Mouse (Mus musculus): ENCODE measurements around the gene Cbx4. TPM values are rescaled to one million over a fixed set of nuclear protein-coding genes. Genes with fewer than 3 reads are reported as not detected.

Cbx4 gene
- polyA plus RNA-seq, 1 experiment: 0.46 TPM

DNA sequence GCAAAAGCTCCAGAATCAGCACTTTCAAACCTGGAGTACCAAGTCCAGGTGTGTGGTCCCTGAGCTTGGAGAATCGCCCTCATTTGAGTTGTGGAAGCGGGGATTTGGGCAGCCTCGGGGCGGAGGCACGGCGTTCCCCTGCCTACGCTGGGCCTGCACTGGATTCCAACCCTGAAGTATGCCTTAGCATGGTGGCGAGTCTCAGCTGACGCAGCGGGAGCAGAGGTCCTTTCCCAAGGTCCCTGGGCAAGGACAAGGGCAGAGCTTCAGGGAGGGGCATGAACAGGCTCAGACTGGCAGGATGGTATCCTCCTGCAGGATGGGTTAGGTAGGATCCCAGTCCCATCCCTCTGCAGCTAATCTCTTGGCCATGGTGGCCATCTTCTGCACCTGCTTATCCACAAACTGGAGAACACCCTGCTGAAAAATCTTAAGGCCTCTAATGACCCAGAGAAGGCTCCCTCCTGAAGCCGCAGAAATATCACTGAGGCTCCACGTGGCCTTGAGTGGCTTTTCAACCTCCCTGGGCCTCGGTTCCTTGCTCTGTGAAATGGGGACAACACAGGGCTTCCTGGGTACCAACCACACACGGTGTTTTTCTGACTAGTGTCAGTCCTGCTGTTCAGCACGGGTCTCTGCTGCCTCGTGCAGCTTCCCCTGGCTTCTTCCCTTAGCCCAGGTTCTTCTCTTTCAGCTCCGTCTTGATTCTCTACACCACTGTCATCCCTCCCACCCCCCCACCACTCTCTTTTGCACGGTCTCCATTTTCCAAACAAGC is 43.4 kb upstream of the Cbx4 start:
- Histone ChIP-seq H3K9ac (ENCODE audit: low read depth, poor library complexity, severe bottlenecking) (no peak overlapping the region), H3K4me3 (ENCODE audit: low read depth, low read length) (no peak overlapping the region), H3K36me3 (ENCODE audit: control insufficient read depth, insufficient read depth, low read length, poor library complexity, severe bottlenecking) (no peaks in the 10 kb centered on the region), H3K27ac (ENCODE audit: insufficient read depth, low read length) (no peak overlapping the region), H3K27me3 (ENCODE audit: control insufficient read depth, insufficient read depth, low read length, poor library complexity, severe bottlenecking) (no peaks in the 10 kb centered on the region), H3K9me3 (replicated peaks; ENCODE audit: control insufficient read depth, insufficient read depth, low read length, poor library complexity, severe bottlenecking) (no peaks in the 10 kb centered on the region), H3K4me1 (ENCODE audit: control insufficient read depth, insufficient read depth, low read length) (no peaks in the 10 kb centered on the region)
- TF ChIP-seq CTCF (IDR thresholded peaks at IDR 0.05; ENCODE audit: low read depth, low read length): no peak
- no peak for TF ChIP-seq POLR2A (IDR thresholded peaks at IDR 0.05; ENCODE audit: insufficient read depth, low read length)
- TF ChIP-seq EP300 (IDR thresholded peaks at IDR 0.05; ENCODE audit: insufficient read depth, low read depth, low read length): no peak

DNA sequence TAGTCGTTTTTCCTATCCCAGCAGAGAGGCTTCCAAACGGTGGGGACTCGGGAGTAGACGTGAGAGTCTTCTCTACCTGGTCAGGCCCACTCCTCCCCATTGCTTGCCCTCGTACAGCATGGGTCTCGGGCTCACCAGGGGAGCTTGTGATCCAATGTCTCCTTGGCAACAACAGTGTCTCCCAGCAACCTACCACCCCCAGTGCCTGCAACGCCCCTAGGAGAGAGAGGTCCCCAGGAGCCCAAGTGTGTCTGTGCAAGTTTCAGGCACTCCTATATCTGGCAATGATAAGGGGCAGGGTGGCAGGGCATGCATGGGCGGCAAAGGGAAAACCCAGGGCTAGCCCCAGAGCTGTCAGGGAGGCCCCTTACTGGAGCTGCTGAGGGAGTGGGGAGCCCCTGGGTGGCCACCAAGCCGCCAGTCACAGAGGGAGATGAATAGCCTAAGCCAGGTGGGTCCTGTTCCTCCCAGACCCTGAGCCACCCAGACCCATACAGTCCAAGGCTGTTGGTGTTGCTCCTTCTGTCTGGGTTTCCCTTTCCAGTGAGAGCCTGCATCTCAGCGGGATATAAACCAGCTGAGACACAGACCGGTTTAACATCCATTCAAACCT is 42.8 kb upstream of the Cbx4 start:
- Histone ChIP-seq H3K27ac (ENCODE audit: insufficient read depth, low read length) (no peak overlapping the region), H3K4me3 (ENCODE audit: low read depth, low read length) (no peak overlapping the region), H3K9ac (ENCODE audit: low read depth, poor library complexity, severe bottlenecking) (no peak overlapping the region), H3K27me3 (ENCODE audit: control insufficient read depth, insufficient read depth, low read length, poor library complexity, severe bottlenecking) (no peaks in the 10 kb centered on the region), H3K9me3 (replicated peaks; ENCODE audit: control insufficient read depth, insufficient read depth, low read length, poor library complexity, severe bottlenecking) (no peaks in the 10 kb centered on the region), H3K36me3 (ENCODE audit: control insufficient read depth, insufficient read depth, low read length, poor library complexity, severe bottlenecking) (no peaks in the 10 kb centered on the region), H3K4me1 (ENCODE audit: control insufficient read depth, insufficient read depth, low read length) (no peaks in the 10 kb centered on the region)
- TF ChIP-seq POLR2A (IDR thresholded peaks at IDR 0.05; ENCODE audit: insufficient read depth, low read length) (no peak), CTCF (IDR thresholded peaks at IDR 0.05; ENCODE audit: low read depth, low read length) (no peak), EP300 (IDR thresholded peaks at IDR 0.05; ENCODE audit: insufficient read depth, low read depth, low read length) (no peak)

DNA sequence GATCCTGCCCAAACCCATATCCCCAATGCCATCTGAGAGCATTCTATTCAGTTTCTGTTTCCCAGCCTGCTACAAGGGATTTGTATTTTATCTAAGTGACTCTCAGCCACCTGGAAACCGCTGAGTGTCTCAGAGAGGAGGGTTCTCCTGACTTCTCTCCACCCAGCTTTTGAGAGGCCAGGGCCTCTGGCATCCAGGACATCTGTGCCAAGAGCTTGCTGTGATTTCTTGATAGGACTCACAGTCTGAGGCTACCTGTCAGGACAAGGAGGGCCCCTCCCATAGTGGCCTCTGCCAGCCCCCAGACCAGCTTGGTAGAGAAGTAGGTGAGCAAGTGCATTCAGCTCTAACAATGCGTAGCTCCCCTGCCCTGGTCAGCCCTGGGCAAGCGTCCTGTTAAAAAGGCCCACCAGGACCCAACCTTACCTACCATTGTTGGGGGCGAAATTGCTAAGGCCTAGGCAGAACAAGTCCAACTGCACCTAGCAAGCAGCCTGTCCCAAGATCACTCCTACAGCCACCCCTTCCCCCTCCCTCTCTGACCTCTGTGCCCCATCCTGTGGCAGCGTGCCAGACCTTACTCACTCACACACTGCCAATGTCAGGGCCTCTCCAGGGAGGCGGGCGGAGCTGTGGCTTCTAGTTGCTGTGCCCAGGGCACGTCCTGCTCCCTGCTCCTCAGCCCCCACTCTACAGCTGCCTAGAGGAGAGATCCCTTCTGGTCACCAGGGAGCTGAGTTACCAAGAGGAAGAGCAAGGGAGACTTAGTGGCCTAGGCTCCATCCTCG is 41.9 kb upstream of the Cbx4 start:
- Histone ChIP-seq H3K4me1 (ENCODE audit: control insufficient read depth, insufficient read depth, low read length) (no peaks in the 10 kb centered on the region), H3K36me3 (ENCODE audit: control insufficient read depth, insufficient read depth, low read length, poor library complexity, severe bottlenecking) (no peaks in the 10 kb centered on the region), H3K27me3 (ENCODE audit: control insufficient read depth, insufficient read depth, low read length, poor library complexity, severe bottlenecking) (no peaks in the 10 kb centered on the region), H3K27ac (ENCODE audit: insufficient read depth, low read length) (no peak overlapping the region), H3K9ac (ENCODE audit: low read depth, poor library complexity, severe bottlenecking) (no peak overlapping the region), H3K4me3 (ENCODE audit: low read depth, low read length) (no peak overlapping the region), H3K9me3 (replicated peaks; ENCODE audit: control insufficient read depth, insufficient read depth, low read length, poor library complexity, severe bottlenecking) (no peaks in the 10 kb centered on the region)
- no peak for TF ChIP-seq EP300 (IDR thresholded peaks at IDR 0.05; ENCODE audit: insufficient read depth, low read depth, low read length)
- no peak for TF ChIP-seq CTCF (IDR thresholded peaks at IDR 0.05; ENCODE audit: low read depth, low read length)
- no peak for TF ChIP-seq POLR2A (IDR thresholded peaks at IDR 0.05; ENCODE audit: insufficient read depth, low read length)

GRCm38 (mm10) chr11:119127147-119127546 is 41.1 kb upstream of the Cbx4 start:
- Histone ChIP-seq H3K9me3 (replicated peaks; ENCODE audit: control insufficient read depth, insufficient read depth, low read length, poor library complexity, severe bottlenecking) (no peaks in the 10 kb centered on the region), H3K27ac (ENCODE audit: insufficient read depth, low read length) (no peak overlapping the region), H3K9ac (ENCODE audit: low read depth, poor library complexity, severe bottlenecking) (no peak overlapping the region), H3K27me3 (ENCODE audit: control insufficient read depth, insufficient read depth, low read length, poor library complexity, severe bottlenecking) (no peaks in the 10 kb centered on the region), H3K36me3 (ENCODE audit: control insufficient read depth, insufficient read depth, low read length, poor library complexity, severe bottlenecking) (no peaks in the 10 kb centered on the region), H3K4me3 (ENCODE audit: low read depth, low read length) (no peak overlapping the region), H3K4me1 (ENCODE audit: control insufficient read depth, insufficient read depth, low read length) (no peaks in the 10 kb centered on the region)
- TF ChIP-seq CTCF (IDR thresholded peaks at IDR 0.05; ENCODE audit: low read depth, low read length): no peak
- TF ChIP-seq POLR2A (IDR thresholded peaks at IDR 0.05; ENCODE audit: insufficient read depth, low read length): no peak
- TF ChIP-seq EP300 (IDR thresholded peaks at IDR 0.05; ENCODE audit: insufficient read depth, low read depth, low read length): no peak

GRCm38 (mm10) chr11:119125929-119126861 is 40.2 kb upstream of the Cbx4 start:
- no peak for TF ChIP-seq POLR2A (IDR thresholded peaks at IDR 0.05; ENCODE audit: insufficient read depth, low read length)
- Histone ChIP-seq H3K27ac (ENCODE audit: insufficient read depth, low read length) (no peak overlapping the region), H3K36me3 (ENCODE audit: control insufficient read depth, insufficient read depth, low read length, poor library complexity, severe bottlenecking) (no peaks in the 10 kb centered on the region), H3K27me3 (ENCODE audit: control insufficient read depth, insufficient read depth, low read length, poor library complexity, severe bottlenecking) (no peaks in the 10 kb centered on the region), H3K9ac (ENCODE audit: low read depth, poor library complexity, severe bottlenecking) (no peak overlapping the region), H3K4me3 (ENCODE audit: low read depth, low read length) (no peak overlapping the region), H3K4me1 (ENCODE audit: control insufficient read depth, insufficient read depth, low read length) (no peaks in the 10 kb centered on the region), H3K9me3 (replicated peaks; ENCODE audit: control insufficient read depth, insufficient read depth, low read length, poor library complexity, severe bottlenecking) (no peaks in the 10 kb centered on the region)

All from ES-Bruce4 (cell line).